Mouse (Mus musculus): ENCODE results near the gene Patl1. TPM values are rescaled to one million over a fixed set of nuclear protein-coding genes. Genes with fewer than 3 reads are reported as not detected.
"Not testable (repeated sequence)": the region's sequence is repeated elsewhere in the genome, so short reads cannot be mapped to it uniquely, and the experiment has no call there.

Patl1 gene
- total RNA-seq, 2 experiments from 2014 or later: 19.8 to 20.9 TPM

- no peak for DNase-seq (ENCODE audit: extremely low spot score in 1 of 2, low spot score in 2 of 2)
- intact Hi-C loops (cut with DNase I): loop anchor here (10.0 kb wide), 1 partner anchor 183 kb away; the partner anchor contains the start of gene Mrpl16
Measured at GRCm38 (mm10) chr19:11957846-11958245, 45.6 kb downstream of the Patl1 start.

GRCm38 (mm10) chr19:11964266-11964665 lies 52.1 kb downstream of the Patl1 start:
- intact Hi-C loops (cut with DNase I): no loop called here

GRCm38 (mm10) chr19:11965023-11965942 lies 53.1 kb downstream of the Patl1 start, which contains the start of gene Osbp:
TSS of gene Osbp (plus strand) at chr19:11965941.
- intact Hi-C loops (cut with DNase I): loop anchor here (5.0 kb wide), 1 partner anchor 37 kb away; no protein-coding TSS in a partner anchor
- DNase-seq (ENCODE audit: extremely low spot score in 1 of 2, low spot score in 2 of 2): peak; percentile 99 to 100

More at GRCm38 (mm10) chr19:11964266-11964665, 52.1 kb downstream of the Patl1 start:
- no peak for DNase-seq (ENCODE audit: extremely low spot score in 1 of 2, low spot score in 2 of 2)

- peak; percentile 37 to 69 for DNase-seq (ENCODE audit: extremely low spot score in 1 of 2, low spot score in 2 of 2)
Measured at GRCm38 (mm10) chr19:11966201-11966636, 54.0 kb downstream of the Patl1 start.

GRCm38 (mm10) chr19:11969155-11970050 lies 57.2 kb downstream of the Patl1 start:
- no peak for DNase-seq (ENCODE audit: extremely low spot score in 1 of 2, low spot score in 2 of 2)
- intact Hi-C loops (cut with DNase I): loop anchor here (5.0 kb wide), 1 partner anchor 33 kb away; no protein-coding TSS in a partner anchor

More at GRCm38 (mm10) chr19:11966201-11966636, 54.0 kb downstream of the Patl1 start:
- intact Hi-C loops (cut with DNase I): loop anchor here (5.0 kb wide), 1 partner anchor 36 kb away; no protein-coding TSS in a partner anchor

GRCm38 (mm10) chr19:11973511-11974222 lies 61.5 kb downstream of the Patl1 start:
- intact Hi-C loops (cut with DNase I): no loop called here
- DNase-seq (ENCODE audit: extremely low spot score in 1 of 2, low spot score in 2 of 2): no peak

- intact Hi-C loops (cut with DNase I): no loop called here
- no peak for DNase-seq (ENCODE audit: extremely low spot score in 1 of 2, low spot score in 2 of 2)
Measured at GRCm38 (mm10) chr19:11974223-11974540, 62.0 kb downstream of the Patl1 start.

GRCm38 (mm10) chr19:11975683-11976082 lies 63.5 kb downstream of the Patl1 start:
- DNase-seq (ENCODE audit: extremely low spot score in 1 of 2, low spot score in 2 of 2): no peak
- intact Hi-C loops (cut with DNase I): loop anchor here (5.0 kb wide), 1 partner anchor 38 kb away; no protein-coding TSS in a partner anchor

GRCm38 (mm10) chr19:11977363-11977762 lies 65.2 kb downstream of the Patl1 start:
- intact Hi-C loops (cut with DNase I): loop anchor here (5.0 kb wide), 1 partner anchor 40 kb away; no protein-coding TSS in a partner anchor
- no peak for DNase-seq (ENCODE audit: extremely low spot score in 1 of 2, low spot score in 2 of 2)

GRCm38 (mm10) chr19:11980471-11980870 lies 68.3 kb downstream of the Patl1 start:
- no peak for DNase-seq (ENCODE audit: extremely low spot score in 1 of 2, low spot score in 2 of 2)
- intact Hi-C loops (cut with DNase I): loop anchor here (10.0 kb wide), 1 partner anchor 794 kb away; no protein-coding TSS in a partner anchor

GRCm38 (mm10) chr19:11984614-11985013 lies 72.4 kb downstream of the Patl1 start:
- intact Hi-C loops (cut with DNase I): loop anchor here (10.0 kb wide), 1 partner anchor 790 kb away; no protein-coding TSS in a partner anchor
- DNase-seq (ENCODE audit: extremely low spot score in 1 of 2, low spot score in 2 of 2): not testable (repeated sequence)

GRCm38 (mm10) chr19:11987841-11988240 lies 75.6 kb downstream of the Patl1 start:
- intact Hi-C loops (cut with DNase I): loop anchor here (10.0 kb wide), 1 partner anchor 787 kb away; no protein-coding TSS in a partner anchor
- no peak for DNase-seq (ENCODE audit: extremely low spot score in 1 of 2, low spot score in 2 of 2)

GRCm38 (mm10) chr19:11989334-11989733 lies 77.1 kb downstream of the Patl1 start:
- DNase-seq (ENCODE audit: extremely low spot score in 1 of 2, low spot score in 2 of 2): no peak
- intact Hi-C loops (cut with DNase I): loop anchor here (10.0 kb wide), 1 partner anchor 785 kb away; no protein-coding TSS in a partner anchor

- no peak for DNase-seq (ENCODE audit: extremely low spot score in 1 of 2, low spot score in 2 of 2)
- intact Hi-C loops (cut with DNase I): no loop called here
Measured at GRCm38 (mm10) chr19:11992034-11992433, 79.8 kb downstream of the Patl1 start.

GRCm38 (mm10) chr19:11992441-11993029 lies 80.3 kb downstream of the Patl1 start:
- intact Hi-C loops (cut with DNase I): no loop called here
- no peak for DNase-seq (ENCODE audit: extremely low spot score in 1 of 2, low spot score in 2 of 2)
